Mouse (Mus musculus) neural tube, embryonic 13.5 days (tissue): Measurements from ENCODE around the gene Clpb. TPM values are rescaled to one million over a fixed set of nuclear protein-coding genes. Genes with fewer than 3 reads are reported as not detected.

ENCODE experiments used
- ATAC-seq: fragments of 200-750 bp; cut with Nextera tagmentation; 2 replicates; pipeline ENCODE4 v1.8.0; 2017; ENCODE audit warnings: low read depth, mild to moderate bottlenecking, moderate TSS enrichment, moderate library complexity
- H3K27ac ChIP-seq: fragments of 300-500 bp; sonication (generic); replicated peaks from 2 replicates; pipeline ENCODE4 v1.5.1; 2015; ENCODE audit warnings: moderate library complexity, mild to moderate bottlenecking, inconsistent platforms
- H3K27me3 ChIP-seq: fragments of 300-500 bp; sonication (generic); 2 replicates; pipeline ENCODE4 v1.6.1; 2015; ENCODE audit warnings: mild to moderate bottlenecking, inconsistent platforms
- H3K36me3 ChIP-seq: fragments of 300-500 bp; sonication (generic); 2 replicates; pipeline ENCODE4 v1.6.1; 2015; ENCODE audit warnings: mild to moderate bottlenecking, inconsistent platforms
- H3K4me1 ChIP-seq: fragments of 300-500 bp; sonication (generic); replicated peaks from 2 replicates; pipeline ENCODE4 v1.6.1; 2015; ENCODE audit warnings: inconsistent platforms
- H3K4me2 ChIP-seq: fragments of 300-500 bp; sonication (generic); 2 replicates; pipeline ENCODE4 v1.6.1; 2015; ENCODE audit warnings: inconsistent platforms, mild to moderate bottlenecking, moderate library complexity
- H3K4me3 ChIP-seq: fragments of 300-500 bp; sonication (generic); 2 replicates; pipeline ENCODE4 v1.5.1; 2015; ENCODE audit warnings: mild to moderate bottlenecking, inconsistent platforms
- H3K9ac ChIP-seq: fragments of 300-500 bp; sonication (generic); 2 replicates; pipeline ENCODE4 v1.6.1; 2015; ENCODE audit warnings: moderate library complexity, mild to moderate bottlenecking, inconsistent platforms
- H3K9me3 ChIP-seq: fragments of 300-500 bp; sonication (generic); 2 replicates; pipeline ENCODE4 v1.6.1; 2016; ENCODE audit warnings: inconsistent platforms
- WGBS: fragments of 180-500 bp; shearing (Covaris S2); methylation state at CpG from one replicate; pipeline ENCODE4 v1.1.7; 2015; 5-methylcytosine and 5-hydroxymethylcytosine counted together
- polyA plus RNA-seq: library from polyadenylated mRNA; unstranded; fragments of >200 nt; fragmentation: Nextera tagmentation; extraction: Ambion mirVana; gene quantifications from 2 replicates; pipeline ENCODE4 v1.2.1, GENCODE M21; 2015

The Clpb gene
- polyA plus RNA-seq, 1 experiment from 2014 or later: 30.4 TPM

DNA sequence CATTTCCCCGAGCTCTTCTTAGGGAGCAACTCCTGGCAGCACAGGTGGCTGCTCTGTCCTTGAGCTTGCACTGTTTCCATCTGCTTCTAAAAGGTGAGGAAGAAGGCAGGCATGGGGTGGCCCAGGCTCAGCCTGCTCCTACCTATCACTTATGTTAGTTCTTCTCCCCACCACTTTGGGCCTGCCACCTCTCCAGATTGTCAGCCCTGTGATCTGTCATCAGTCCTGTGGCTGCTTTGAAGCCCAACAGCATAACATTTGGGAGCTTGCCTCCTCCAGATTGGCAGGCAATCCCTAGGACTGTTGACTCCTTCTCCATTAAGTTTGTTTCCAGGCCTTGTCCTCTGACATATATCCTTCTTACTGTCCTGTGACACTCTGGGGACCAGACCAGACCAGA, 108.2 kb downstream of the Clpb start:
- Histone ChIP-seq H3K4me2 (no peak overlapping the region), H3K36me3 (peaks cover 14% of the 10 kb centered on the region), H3K27ac (no peak overlapping the region), H3K27me3 (no peaks in the 10 kb centered on the region), H3K4me1 (peaks cover 43% of the 10 kb centered on the region), H3K9ac (no peak overlapping the region), H3K9me3 (no peaks in the 10 kb centered on the region), H3K4me3 (no peak overlapping the region)
- WGBS: 94% methylated on average over 1 of the region's 1 CpGs
- ATAC-seq: no peak

DNA sequence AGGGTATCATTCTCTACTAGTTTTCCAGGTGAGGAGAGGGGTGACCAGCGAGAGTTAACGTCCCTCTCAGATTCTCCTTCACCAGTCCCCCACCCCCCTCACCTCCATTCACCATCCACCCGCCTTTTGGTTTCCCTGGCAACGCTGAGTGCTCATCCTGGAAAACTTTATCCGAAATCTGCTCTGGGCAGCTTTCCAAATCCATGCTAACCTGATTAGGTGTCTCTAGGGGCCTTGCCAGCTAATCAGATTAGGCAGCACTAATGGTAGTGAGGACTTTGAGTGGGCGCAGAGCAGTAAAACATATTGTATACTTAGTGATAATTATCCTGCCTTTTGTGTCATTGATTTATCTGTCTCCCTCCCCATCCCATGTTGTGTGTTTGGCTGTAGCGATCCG, 109.3 kb downstream of the Clpb start:
- Histone ChIP-seq H3K9me3 (no peaks in the 10 kb centered on the region), H3K4me1 (peaks cover 43% of the 10 kb centered on the region), H3K4me3 (no peak overlapping the region), H3K27me3 (no peaks in the 10 kb centered on the region), H3K9ac (no peak overlapping the region), H3K4me2 (no peak overlapping the region), H3K36me3 (peaks cover 14% of the 10 kb centered on the region), H3K27ac (0 out of 2 replicates have a peak overlapping the region, but pooled peaks have one; percentile 38)
- 43% methylated on average over 8 of the region's 8 CpGs for WGBS
- ATAC-seq: peak; percentile 67

DNA sequence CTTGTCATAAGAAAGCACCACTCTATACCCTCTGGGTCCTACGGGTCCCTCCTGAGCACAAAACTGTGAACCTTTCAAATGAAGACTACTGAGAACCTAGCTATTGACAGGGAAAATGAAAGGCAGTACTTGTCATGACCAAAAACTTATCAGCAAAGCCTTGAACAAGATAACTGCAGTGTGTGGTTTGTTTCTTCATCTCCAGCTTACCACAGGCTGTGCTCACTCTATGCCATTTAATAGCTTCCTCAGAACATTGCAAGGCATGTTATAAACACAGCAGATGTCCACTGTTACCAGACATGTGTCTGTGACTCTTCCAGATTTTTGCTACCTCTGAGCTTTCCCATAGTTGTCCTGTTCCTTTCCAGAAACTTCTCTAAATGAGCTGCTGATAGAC, 113.6 kb downstream of the Clpb start:
- Histone ChIP-seq H3K27ac (no peak overlapping the region), H3K4me2 (no peak overlapping the region), H3K4me3 (no peak overlapping the region), H3K27me3 (no peaks in the 10 kb centered on the region), H3K9me3 (no peaks in the 10 kb centered on the region), H3K36me3 (peaks cover 35% of the 10 kb centered on the region), H3K9ac (no peak overlapping the region), H3K4me1 (peaks cover 16% of the 10 kb centered on the region)
- no peak for ATAC-seq
- 98% methylated on average over 1 of the region's 1 CpGs for WGBS

DNA sequence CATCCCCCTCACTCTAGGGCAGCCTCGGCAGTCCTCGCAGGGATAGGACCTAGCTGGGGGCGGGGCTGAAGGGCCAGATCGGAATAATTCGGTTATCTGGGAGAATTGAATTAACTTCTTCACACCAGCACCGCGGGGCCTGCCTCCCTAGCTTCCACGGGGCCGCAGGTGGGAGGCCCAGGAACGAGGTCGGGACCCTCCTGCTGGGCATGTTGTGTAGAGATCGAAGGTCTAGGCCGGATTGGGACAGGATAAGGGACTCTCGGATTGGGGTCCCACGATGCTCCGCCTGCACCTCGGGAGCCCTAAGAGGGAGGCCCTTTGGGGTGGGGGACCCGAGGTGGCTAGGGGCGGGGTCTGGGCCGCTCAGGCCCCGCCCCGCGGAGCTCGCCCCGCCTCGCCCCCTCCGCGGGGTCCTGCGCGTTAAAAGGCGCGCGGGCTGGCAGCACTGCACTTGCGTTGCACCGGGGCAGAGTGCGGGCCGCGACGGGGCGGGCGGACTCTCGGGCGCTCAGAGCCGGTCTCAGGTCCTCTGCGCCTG, 154.5 kb downstream of the Clpb start, which contains the start of gene Phox2a:
Gene Phox2a, plus strand, starts transcription at position 453 of the 541 bp plus-strand sequence.
- Histone ChIP-seq H3K4me3 (peak within 1 kb of the TSS; percentile 27), H3K9ac (no peak within 1 kb of the TSS), H3K4me2 (peak within 1 kb of the TSS; percentile 51), H3K36me3 (no peaks in the 10 kb centered on the region), H3K9me3 (no peaks in the 10 kb centered on the region), H3K4me1 (peaks cover 36% of the 10 kb centered on the region), H3K27me3 (peaks cover 79% of the 10 kb centered on the region), H3K27ac (no peak within 1 kb of the TSS)
- 1% methylated on average over 43 of the region's 45 CpGs for WGBS
- ATAC-seq: peak; percentile 25; the same call in 1 of the 2 replicates

DNA sequence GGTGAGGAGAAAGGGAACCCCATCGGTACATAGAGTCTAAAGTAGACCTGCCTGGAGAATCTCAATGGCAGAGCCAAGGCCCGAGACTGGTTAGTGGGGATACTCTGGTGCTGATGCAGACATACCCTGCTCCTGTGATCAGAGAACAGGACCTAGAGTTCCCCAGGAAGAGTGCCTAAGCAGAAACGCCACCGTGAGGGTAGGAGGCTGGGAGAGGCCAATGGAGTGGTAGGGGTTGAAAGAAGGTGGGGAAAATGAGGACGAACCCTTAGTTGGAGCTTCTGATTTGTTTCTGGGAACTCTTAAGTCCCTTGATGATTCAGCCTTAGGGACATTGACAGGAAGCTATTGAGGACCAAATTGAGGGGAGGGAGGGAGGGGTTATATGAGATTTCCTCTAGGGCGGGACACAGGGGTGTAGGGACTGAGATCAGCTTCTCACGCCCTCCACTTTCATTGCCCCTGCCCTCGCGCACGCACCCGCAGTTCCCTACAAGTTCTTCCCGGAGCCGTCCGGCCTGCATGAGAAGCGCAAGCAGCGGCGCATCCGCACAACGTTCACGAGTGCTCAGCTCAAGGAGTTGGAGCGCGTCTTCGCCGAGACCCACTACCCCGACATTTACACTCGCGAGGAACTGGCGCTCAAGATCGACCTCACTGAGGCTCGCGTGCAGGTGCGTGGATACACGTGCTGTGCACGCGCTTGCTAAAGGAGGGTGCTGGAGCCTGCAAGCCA, 157.0 kb downstream of the Clpb start:
- Histone ChIP-seq H3K36me3 (0 out of 2 replicates have a peak, but pooled peaks cover 9% of the 10 kb centered on the region), H3K27me3 (peaks cover 82% of the 10 kb centered on the region), H3K4me2 (peak overlapping the region; percentile 65), H3K4me1 (peaks cover 42% of the 10 kb centered on the region), H3K4me3 (peak overlapping the region; percentile 39), H3K9ac (peak overlapping the region; percentile 43; the same call in 1 of the 2 replicates), H3K9me3 (no peaks in the 10 kb centered on the region), H3K27ac (no peak overlapping the region)
- no peak for ATAC-seq
- WGBS: 2% methylated on average over 35 of the region's 35 CpGs

DNA sequence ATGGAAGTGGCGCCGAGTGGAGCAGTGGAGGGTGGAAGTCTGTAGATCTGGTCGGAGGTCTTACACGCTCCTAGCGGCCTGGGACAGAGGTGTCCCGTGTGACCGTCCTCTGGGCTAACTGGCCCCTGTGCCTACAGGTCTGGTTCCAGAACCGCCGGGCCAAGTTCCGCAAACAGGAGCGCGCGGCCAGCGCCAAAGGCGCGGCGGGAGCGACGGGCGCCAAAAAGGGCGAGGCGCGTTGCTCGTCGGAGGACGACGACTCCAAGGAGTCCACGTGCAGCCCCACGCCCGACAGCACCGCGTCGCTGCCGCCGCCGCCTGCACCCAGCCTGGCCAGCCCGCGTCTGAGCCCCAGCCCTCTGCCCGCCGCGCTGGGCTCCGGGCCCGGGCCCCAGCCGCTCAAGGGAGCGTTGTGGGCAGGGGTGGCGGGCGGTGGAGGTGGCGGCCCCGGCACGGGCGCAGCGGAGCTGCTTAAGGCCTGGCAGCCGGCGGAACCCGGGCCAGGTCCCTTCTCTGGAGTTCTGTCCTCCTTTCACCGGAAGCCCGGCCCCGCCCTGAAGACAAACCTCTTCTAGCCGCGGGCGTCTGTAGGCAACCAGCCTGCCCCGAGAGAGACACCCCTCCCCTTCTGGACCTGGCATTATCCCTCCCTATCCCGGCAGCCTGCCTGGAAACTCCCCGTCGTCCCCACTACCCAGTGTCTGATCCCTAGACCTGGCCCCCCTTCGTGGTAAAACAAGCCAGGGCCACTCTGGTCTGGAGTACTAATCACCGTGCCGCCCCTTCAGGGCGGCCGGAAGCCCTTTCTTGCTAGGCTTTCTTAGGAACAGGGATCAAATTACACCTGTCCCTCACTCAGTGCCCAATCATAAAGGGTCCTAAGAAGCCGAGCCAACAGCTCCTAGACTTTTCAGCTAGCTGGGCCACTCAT, 158.4 kb downstream of the Clpb start:
- Histone ChIP-seq H3K36me3 (peaks cover 23% of the 10 kb centered on the region; the same call in 1 of the 2 replicates), H3K9ac (peak overlapping the region; percentile 54), H3K4me3 (peak overlapping the region; percentile 39), H3K27ac (no peak overlapping the region), H3K9me3 (no peaks in the 10 kb centered on the region), H3K4me2 (peak overlapping the region; percentile 65), H3K27me3 (peaks cover 73% of the 10 kb centered on the region), H3K4me1 (peaks cover 42% of the 10 kb centered on the region)
- ATAC-seq: peak; percentile 51
- WGBS: under 1% methylated on average over 71 of the region's 71 CpGs

DNA sequence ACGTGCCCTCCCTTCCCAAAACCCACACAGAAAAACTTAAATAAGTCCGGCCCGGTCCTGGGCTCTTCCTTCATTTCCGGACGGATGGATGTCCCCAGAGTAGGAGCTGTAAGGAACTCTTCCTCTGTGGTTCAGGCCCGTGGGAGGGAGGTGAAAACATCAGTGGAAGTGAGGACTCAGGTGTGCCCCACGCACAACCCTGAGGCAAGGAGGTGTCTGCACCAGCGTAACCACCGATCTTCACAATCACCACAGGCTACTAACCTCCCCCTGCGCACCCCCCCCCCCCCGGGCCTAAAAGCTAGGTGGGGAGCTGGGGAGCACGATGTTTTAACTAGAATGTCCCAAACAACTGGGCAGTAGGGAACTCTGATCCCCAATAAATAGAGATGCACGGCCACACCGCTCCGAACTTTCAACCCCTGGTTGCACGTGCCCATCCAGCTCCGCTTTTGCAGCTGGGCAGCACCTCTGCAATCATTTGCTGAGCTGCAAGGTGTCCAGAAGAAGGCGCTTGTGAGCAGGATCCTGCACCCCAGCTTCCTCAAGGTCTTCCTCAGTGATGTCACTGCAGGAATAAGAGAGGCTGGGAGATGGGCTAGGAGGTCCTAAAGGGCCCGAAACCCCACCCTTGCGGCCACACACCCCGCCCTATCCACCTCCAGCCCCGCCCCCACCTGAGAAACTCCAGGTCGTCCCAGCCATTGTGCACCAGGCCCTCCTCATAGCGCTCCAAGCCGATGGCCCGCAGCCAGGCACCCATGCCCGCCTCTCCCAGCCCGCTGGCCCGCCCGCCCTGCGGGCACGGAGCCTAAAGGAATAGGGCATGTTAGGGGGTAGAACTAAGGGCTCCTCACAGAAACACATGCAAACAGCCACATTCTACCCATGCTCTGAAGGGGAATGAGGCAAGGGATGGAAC, 159.7 kb downstream of the Clpb start:
- 0 out of 2 replicates have a peak overlapping the region, but pooled peaks have one; percentile 11 for H3K4me2 ChIP-seq
- no peak overlapping the region for H3K4me3 ChIP-seq
- no peak overlapping the region for H3K27ac ChIP-seq
- peaks cover 33% of the 10 kb centered on the region for H3K4me1 ChIP-seq
- H3K9ac ChIP-seq: no peak overlapping the region
- WGBS: 24% methylated on average over 31 of the region's 32 CpGs
- peaks cover 60% of the 10 kb centered on the region for H3K27me3 ChIP-seq
- H3K9me3 ChIP-seq: no peaks in the 10 kb centered on the region
- peaks cover 34% of the 10 kb centered on the region for H3K36me3 ChIP-seq
- ATAC-seq: peak; percentile 15; the same call in 1 of the 2 replicates

DNA sequence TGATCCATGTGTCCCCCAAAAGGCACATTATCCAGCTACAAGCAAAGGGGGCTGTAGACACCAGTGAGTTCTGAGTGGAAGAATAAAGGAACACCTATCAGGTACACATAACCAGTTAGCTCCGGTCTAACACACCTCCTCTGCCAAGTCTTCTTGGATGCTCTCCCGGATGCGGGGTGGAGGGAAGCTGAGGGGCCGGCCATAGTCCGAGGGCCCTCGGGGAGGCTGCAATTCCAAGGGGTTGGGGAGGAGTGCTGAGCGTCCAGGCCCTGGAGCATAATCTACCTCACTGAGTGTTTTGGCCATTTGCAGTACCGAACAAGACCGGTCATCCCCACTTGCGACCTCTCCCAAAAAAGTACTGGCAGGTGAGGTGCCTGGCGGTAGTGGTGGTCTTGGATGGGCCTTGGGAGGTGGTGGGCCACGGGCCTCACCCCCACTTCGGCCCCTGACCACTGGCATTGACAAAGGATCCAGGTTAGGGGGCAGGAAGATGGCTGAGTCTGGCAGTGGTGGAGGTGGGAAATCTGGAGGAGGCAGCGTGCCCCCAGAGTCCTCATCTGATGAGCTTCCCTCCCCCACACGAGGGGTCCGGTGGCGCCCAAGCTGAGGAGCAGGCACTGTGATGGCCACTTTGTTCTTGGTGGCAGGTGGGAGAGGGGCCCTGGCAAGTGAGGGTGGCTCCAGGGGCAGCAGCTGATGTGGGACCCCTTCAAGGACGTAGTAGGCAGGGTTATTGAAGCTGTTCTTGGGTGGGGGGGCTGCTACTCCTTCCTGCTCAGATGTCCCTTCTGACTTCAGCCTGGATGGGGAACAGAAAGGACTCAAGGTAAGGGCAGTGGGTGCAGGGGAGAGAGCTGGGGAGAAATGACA, 160.6 kb downstream of the Clpb start:
- ATAC-seq: no peak
- no peak overlapping the region for H3K4me2 ChIP-seq
- H3K4me3 ChIP-seq: no peak overlapping the region
- peaks cover 43% of the 10 kb centered on the region for H3K36me3 ChIP-seq
- H3K9me3 ChIP-seq: no peaks in the 10 kb centered on the region
- H3K9ac ChIP-seq: no peak overlapping the region
- no peak overlapping the region for H3K27ac ChIP-seq
- WGBS: 85% methylated on average over 18 of the region's 18 CpGs
- peaks cover 51% of the 10 kb centered on the region for H3K27me3 ChIP-seq
- H3K4me1 ChIP-seq: peaks cover 28% of the 10 kb centered on the region

DNA sequence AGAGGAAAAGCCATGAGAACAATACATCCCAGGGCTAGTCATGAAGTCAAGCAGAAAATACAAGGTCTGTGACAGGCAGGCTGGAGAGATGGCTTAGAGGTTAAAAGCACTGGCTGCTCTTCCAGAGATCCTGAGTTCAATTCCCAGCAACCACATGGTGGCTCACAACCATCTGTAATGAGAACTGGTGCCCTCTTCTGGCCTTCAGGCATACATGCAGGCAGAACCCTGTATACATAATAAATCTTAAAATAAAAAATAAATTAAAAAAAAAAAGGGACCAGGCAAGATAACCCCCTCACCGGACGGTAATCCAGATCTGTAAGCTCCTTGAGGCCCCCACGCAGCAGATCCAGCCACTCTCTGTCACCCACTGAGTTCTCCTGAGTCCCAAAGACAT, 166.9 kb downstream of the Clpb start:
- H3K4me1 ChIP-seq: peaks cover 22% of the 10 kb centered on the region
- no peak overlapping the region for H3K9ac ChIP-seq
- no peaks in the 10 kb centered on the region for H3K27me3 ChIP-seq
- H3K4me3 ChIP-seq: no peak overlapping the region
- no peak overlapping the region for H3K27ac ChIP-seq
- ATAC-seq: no peak
- H3K4me2 ChIP-seq: no peak overlapping the region
- H3K36me3 ChIP-seq: peaks cover 67% of the 10 kb centered on the region
- no peaks in the 10 kb centered on the region for H3K9me3 ChIP-seq
- WGBS: 95% methylated on average over 3 of the region's 3 CpGs

DNA sequence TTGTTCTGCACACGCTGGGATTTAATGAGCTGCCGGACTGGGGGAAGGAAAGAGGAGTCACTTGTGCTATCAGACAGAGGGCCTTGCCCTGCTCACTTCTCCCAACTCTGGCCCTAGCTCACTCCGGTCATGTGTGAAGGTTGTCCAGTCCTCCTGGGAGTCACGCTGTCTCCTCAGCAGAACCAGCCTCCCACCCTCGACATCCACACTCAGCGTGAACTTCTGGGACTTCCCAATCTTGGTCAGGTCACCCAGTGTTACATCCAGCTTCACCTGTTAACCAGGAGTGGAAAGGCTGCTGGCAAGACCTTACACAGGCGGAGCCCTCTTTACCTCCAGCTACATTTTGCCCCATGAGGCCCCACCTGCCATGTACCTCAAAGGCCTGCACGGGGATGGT, 168.0 kb downstream of the Clpb start:
- WGBS: 92% methylated on average over 8 of the region's 8 CpGs

More for the DNA sequence above, 168.0 kb downstream of the Clpb start:
- no peak for ATAC-seq
- Histone ChIP-seq H3K9ac (no peak overlapping the region), H3K9me3 (no peaks in the 10 kb centered on the region), H3K36me3 (peaks cover 57% of the 10 kb centered on the region), H3K4me3 (no peak overlapping the region), H3K4me2 (no peak overlapping the region), H3K4me1 (peaks cover 33% of the 10 kb centered on the region), H3K27me3 (no peaks in the 10 kb centered on the region), H3K27ac (no peak overlapping the region)
